Mouse (Mus musculus) right cerebral cortex, postnatal 10 days (tissue): ENCODE data around the gene L3mbtl4.
"Not testable (repeated sequence)": the region's sequence is repeated elsewhere in the genome, so short reads cannot be mapped to it uniquely, and the experiment has no call there.

ENCODE experiments used
- DNase-seq, 2 experiments: peaks; one replicate each; pipeline ENCODE4 v3.0.0; 2021; ENCODE audit warnings: low spot score in 2 of 2

L3mbtl4 gene

GRCm38 (mm10) chr17:68388481-68388880, 114.9 kb downstream of the L3mbtl4 start:
- DNase-seq: no peak

GRCm38 (mm10) chr17:68405993-68406392, 132.4 kb downstream of the L3mbtl4 start:
- DNase-seq: peak; percentile 34 to 50

DNA sequence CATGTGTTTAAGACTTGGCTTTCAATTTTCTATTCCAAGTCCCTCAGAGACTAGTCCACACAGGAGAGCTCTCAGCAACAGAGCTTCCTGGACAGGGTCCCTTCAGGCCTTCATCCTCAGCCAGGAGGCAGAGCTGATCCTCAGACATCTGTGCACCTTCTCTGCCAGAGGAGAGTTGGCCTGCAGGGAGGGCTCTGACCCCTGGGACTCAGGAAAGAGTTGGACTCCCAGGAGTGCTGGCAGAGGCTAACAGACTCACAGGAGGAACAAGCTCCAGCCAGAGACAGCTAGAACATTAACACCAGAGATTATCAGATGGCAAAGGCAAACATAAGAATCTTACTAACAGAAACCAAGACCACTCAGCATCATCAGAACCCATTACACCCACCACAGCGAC, 133.5 kb downstream of the L3mbtl4 start:
- DNase-seq: not testable (repeated sequence)

DNA sequence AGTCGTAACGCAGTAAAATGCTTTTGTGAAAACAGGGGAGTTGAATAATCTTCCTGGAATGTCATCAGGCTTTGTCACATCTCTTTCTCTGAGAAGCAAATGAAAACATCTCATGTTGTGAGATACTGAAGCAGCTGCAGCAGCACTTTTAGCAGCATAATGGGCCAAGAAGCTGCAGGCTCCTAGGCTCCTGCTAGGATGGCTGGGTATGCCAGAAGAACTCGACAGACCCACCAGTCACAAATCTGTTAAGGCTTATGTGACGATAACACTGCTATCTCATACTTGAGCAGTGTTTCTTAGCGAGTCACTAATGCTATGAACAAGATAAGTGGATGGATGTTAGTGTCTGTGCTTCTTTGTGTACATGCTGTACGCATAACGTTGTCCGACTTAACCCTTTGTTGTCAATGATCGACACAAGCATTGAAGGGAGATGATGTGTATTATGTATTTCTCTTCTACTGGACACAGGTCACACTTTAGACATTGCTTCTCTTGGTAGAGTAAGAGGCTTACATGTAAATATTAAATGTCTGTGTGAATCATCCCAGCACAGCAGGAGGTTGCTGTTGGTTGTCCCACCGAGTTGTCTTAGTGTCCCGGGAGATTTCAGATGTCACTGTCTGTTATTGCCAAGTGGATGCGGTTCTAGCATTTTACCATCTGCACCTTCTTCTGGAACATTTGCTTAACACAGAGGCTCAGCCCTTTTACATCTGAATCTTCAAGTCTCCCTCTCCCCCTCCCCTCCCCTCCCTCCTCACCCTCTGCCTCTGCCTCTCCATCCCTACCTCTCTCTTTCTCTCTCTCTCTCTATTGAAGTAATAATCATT, 149.3 kb downstream of the L3mbtl4 start:
- DNase-seq: peak in 1 of 2 experiments; percentile 48

DNA sequence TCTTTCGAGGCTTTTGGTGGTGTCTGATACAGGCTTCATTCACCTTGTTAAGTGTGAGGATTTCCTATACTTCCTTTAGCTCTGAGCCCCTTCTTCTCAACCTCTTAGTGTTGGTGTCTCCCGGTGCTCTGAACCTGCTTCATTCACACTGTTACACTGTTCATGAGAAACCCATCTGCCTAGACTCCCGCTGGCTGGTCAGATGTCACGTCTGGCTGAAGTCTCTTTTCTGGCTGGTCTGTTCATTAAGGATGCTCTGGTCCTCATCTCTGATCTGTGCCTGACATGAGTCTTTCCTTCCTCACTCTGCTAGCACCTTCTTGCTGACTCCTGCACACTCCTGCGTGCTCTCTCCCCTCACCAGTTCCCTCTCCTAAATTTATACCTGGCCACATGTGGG, 160.0 kb downstream of the L3mbtl4 start:
- no peak for DNase-seq

- DNase-seq: no peak
Observed at GRCm38 (mm10) chr17:68450921-68451320, 177.3 kb downstream of the L3mbtl4 start.

DNA sequence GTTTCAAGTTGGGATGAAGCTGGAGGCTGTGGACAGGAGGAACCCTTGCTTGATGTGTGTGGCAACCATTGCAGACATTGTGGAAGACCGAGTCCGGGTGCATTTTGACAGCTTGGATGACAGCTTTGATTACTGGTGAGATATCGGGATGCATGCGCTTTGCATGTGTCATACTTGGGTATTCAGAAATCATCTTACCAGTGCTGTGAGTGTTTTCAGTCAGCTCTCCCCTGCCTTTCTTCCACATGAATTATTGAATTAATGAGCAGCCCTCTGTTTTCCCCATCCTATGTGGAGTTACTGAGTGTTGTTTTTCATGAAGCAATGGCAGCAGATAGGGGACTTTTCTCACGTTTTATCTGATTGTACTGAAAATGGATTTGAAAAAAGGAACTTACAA, 187.9 kb downstream of the L3mbtl4 start:
- DNase-seq: no peak

DNA sequence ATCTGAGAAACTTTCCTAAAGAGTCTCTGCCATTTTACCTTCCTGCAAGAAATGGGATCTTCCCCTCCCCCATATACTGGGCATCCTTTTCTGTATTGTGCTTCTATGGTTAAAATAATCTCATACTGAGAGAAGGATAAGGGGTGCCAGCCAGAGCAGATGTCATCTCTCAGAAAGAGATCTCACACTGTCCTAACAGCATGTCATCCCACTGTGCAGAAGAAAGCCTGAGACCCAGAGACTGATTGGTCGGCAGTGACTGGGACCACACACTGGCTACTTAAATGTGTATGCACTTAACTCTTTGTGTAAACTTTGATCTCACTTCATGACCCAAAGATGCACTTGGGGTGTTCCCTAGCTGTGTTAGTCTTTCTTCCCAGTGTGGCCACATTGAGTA, 193.7 kb downstream of the L3mbtl4 start:
- no peak for DNase-seq

DNA sequence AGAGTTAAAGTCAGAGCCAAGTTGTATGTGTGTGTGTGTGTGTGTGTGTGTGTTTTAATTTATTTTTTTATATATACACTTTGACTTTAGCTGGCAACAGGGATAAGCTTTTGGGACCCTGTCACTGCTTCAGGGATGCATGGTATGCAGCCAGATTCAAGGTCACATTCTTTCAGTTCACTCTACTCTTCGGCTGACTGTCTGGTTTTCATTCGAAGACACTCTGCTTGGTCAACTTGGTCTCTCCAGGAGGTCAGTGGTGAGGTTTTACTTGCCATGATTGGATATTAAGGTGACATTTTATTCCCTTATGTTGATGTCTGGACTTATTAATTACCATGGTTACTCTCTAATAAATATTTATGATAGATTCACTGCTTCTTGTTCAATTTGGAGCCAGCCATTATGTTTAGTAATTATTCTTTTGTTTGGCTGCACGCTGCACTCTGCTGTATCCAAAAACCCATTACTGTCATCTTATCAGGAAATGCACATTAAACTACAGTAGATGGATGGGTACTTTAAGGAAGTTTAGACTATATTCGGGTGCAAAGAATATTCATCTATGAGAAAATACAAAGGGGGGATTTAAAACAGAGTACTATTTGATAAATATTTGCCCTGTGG, 216.6 kb downstream of the L3mbtl4 start:
- no peak for DNase-seq

GRCm38 (mm10) chr17:68492231-68492630, 218.6 kb downstream of the L3mbtl4 start:
- DNase-seq: no peak

- DNase-seq: not testable (repeated sequence)
Observed at GRCm38 (mm10) chr17:68502998-68503397, 229.4 kb downstream of the L3mbtl4 start.

- no peak for DNase-seq
Observed at GRCm38 (mm10) chr17:68559698-68560097, 286.1 kb downstream of the L3mbtl4 start.

- peak in 1 of 2 experiments; percentile 26 for DNase-seq
Observed at GRCm38 (mm10) chr17:68560264-68560663, 286.7 kb downstream of the L3mbtl4 start.

- no peak for DNase-seq
Observed at GRCm38 (mm10) chr17:68571806-68572205, 298.2 kb downstream of the L3mbtl4 start.

GRCm38 (mm10) chr17:68585195-68585594, 311.6 kb downstream of the L3mbtl4 start:
- no peak for DNase-seq

- no peak for DNase-seq
Observed at GRCm38 (mm10) chr17:68591619-68592018, 318.0 kb downstream of the L3mbtl4 start.

GRCm38 (mm10) chr17:68602744-68603143, 329.1 kb downstream of the L3mbtl4 start:
- peak; percentile 25 to 30 for DNase-seq

DNA sequence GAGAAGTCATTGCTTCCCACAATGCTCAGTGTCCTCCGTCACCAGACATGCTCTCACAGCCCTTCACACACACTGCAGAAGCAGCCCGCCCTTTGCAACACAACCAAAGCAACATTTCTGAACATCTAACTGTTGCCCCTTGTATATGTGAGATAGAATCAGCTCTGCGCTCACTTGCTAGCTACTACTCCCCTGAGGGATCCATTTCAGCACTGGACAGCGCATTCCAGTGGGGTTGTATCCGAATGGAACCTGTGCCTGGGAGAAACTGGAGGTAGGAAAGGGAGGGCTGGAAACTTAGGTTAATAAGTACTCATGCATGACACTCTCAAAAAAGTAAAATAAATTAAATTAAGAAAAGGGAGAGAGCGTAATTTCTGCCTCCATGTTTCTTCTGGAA, 334.1 kb downstream of the L3mbtl4 start:
- DNase-seq: no peak

GRCm38 (mm10) chr17:68611247-68611646, 337.6 kb downstream of the L3mbtl4 start:
- no peak for DNase-seq

DNA sequence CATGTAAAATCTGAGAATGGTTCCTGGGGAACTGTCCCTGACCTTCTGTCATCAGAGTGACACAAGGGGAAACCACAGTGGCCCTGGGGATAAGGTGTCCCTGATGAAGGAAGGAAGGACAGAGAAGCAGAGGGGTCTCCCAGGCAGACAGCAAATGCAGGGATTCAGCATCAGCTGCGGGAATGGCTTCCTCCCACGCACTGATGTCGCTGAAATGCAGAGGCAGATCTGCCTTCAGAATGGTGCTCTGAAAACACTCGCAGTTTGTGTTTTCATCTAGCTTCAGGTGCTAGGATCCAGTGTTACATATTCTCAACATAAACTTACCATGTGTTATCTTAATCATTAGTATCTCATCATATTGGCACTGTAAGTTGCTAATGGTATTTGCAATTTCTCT, 351.7 kb downstream of the L3mbtl4 start:
- DNase-seq: peak; percentile 45 to 52

DNA sequence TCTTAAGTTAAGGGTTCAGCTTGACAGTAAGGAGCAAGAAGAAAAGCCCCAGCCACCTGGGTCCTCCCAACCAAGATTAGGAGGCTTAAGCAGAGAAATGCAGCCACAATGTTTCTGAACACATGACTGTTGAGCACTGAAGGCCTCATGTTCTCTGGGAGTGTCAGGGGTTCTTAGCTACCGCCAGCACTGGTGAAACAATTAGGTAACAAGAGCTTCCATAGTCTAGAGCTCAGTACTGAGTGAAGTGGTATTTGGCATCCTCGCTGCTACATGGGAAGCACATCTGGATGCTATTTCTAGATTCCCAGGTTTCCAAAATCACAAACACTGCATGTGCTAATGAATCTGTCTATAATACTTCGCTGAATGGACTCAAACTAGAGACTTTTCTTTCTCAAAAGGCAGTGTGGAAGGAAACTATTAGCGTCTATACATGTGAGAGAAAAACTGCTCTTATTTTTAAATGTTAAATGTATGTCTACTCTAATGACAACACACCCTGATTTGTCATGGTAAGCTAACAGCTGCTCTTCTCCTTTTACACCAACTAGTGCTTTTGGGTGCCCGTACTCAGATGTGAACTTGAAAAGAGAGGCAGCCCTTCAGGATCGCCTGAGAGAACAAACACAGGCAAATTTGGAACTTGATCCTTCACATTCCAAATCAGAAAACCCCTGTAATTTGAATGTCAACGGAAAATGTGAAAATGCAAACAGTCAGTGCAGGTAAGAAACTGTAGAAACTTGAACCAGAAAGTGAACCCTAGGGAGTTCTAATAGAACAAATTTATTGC, 356.2 kb downstream of the L3mbtl4 start:
- no peak for DNase-seq

- peak; percentile 48 to 71 for DNase-seq
Observed at GRCm38 (mm10) chr17:68631396-68631795, 357.8 kb downstream of the L3mbtl4 start.
